Mouse (Mus musculus) left cerebral cortex, postnatal 4 days (tissue): ENCODE data around the gene Rapsn. TPM values are rescaled to one million over a fixed set of nuclear protein-coding genes. Genes with fewer than 3 reads are reported as not detected.
A peak's percentile ranks its signal among the peaks of the same experiment; 100 is the strongest.

ENCODE experiments used
- DNase-seq: peaks from one replicate; pipeline ENCODE4 v3.0.0-alpha.2; 2022
- intact Hi-C: fragments of 180-260 bp; cut with DNase I; formaldehyde crosslinking; loops from one replicate; pipeline ENCODE4 v1.15.1; 2025
- total RNA-seq, 2 experiments: library from RNA; stranded (reverse); gene quantifications; 2 replicates each; pipeline ENCODE4 v1.2.3; 2021

Rapsn gene
- total RNA-seq, 2 experiments from 2014 or later, result not detected

DNA sequence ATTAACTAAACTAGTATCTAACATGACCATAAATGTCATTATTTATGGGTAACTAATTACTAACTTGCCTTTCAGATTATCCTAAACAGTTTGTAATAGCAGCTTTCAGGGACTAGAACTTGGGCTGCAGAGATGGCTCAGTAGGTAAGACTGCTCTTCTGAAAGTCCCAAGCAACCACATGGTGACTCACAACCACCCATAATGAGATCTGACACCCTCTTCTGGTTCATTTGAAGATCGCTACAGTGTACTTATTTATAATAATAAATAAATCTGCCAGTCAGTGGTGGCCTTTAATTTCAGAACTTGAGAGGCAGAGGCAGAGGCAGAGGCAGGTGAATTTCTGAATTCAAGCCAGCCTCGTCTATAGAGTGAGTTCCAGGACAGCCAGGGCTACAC lies 17.3 kb downstream of the Rapsn start:
- intact Hi-C loops, result no loop called here
- DNase-seq, result no peak

DNA sequence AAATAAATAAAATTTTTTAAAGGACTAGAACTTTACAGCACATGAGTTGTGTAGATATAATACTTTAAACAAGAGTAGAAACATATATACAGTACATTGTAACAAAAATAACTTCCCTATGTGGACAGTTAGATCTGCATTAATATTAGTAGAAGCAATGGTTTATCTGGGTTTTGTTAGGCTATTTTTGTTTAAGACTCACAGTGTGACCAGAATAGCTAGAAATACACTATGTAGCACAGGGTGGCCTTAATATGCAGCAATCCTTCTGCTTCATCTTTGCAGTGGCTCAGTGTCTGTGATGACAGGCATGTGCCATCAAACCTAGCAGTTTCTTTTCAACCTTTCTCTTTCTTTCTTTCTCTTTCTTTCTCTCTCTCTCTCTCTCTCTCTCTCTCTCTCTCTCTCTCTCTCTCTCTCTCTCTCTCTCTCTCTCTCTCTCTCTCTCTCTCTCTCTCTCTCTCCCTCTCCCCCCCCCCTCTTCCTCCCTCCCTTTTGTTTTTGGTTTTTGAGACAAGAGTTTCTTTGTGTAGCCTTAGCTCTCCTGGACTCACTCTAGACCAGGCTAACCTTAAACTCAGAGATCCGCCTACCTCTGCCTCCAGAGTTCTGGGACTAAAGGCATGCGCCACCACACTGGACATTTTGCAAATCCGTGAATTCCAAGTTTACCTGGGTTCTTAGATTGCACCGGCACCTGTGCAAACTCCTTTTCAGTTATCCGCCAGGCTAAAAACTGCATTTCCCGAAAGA lies 17.9 kb downstream of the Rapsn start:
- no peak for DNase-seq
- intact Hi-C loops, result no loop called here

GRCm38 (mm10) chr2:91053934-91054382 lies 18.5 kb downstream of the Rapsn start, which contains the start of gene Psmc3:
Gene Psmc3, plus strand, starts transcription at chr2:91054009.
- intact Hi-C loops, result no loop called here
- DNase-seq, result peak; percentile 98

- DNase-seq, result no peak
- intact Hi-C loops, result loop anchor here (5.0 kb wide), 1 partner anchor 191 kb away; no protein-coding TSS in a partner anchor
Observed at GRCm38 (mm10) chr2:91058435-91058834, 23.0 kb downstream of the Rapsn start.

DNA sequence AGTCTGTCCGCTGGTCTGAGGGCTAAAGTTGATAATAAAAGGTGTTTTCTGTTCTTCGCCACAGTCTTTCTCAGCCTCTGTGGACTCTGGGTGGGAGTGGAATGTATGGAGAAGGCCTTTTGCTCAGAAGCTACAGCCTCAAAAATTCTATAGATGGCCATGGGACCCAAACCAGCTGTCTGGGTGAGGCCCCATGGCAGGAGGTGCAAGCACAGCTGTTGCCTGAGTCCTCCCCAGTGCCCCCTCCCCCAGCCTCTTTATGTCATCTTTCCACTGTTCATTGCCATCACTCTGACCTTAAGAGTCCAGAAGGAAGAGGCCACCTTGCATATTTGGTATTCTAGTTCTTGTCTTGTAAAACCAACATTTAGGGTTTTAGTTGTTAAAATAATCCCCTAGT lies 24.0 kb downstream of the Rapsn start:
- intact Hi-C loops, result loop anchor here (5.0 kb wide), 1 partner anchor 192 kb away; no protein-coding TSS in a partner anchor
- DNase-seq, result no peak

GRCm38 (mm10) chr2:91060544-91061355 lies 25.3 kb downstream of the Rapsn start:
- DNase-seq, result no peak
- intact Hi-C loops, result no loop called here

DNA sequence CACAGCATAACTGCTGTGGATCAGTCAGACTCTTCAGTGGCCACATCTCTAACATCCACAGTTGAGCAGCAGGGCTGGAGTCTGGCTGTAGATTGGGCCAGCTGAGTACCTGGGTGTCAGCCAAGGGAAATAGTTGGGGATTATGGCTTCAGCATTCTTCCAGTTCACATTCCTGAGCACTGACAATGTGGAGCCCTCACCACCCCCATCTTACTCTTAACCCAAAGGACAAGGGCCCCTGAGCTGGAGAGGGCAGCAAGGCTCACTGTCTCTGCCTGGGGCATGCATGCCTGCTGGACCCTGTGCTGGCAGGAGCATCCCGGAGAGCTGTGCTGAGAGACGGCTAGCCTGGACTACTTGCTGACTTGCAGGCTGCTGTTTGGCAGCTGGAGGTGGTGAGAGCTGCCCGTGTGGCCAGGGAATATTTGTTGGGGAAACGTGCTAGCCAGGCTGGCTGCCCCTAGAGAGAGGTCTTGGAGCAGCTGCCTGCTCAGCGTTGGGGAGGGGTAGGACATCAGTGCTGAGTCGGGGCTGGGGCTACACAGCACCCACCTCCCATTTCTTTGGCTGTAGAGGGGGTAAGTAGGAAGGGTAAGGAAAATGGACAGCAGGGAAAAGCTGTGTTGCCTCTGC lies 26.5 kb downstream of the Rapsn start:
- no peak for DNase-seq
- intact Hi-C loops, result no loop called here

- intact Hi-C loops, result no loop called here
- no peak for DNase-seq
Observed at GRCm38 (mm10) chr2:91062779-91063606, 27.6 kb downstream of the Rapsn start.

DNA sequence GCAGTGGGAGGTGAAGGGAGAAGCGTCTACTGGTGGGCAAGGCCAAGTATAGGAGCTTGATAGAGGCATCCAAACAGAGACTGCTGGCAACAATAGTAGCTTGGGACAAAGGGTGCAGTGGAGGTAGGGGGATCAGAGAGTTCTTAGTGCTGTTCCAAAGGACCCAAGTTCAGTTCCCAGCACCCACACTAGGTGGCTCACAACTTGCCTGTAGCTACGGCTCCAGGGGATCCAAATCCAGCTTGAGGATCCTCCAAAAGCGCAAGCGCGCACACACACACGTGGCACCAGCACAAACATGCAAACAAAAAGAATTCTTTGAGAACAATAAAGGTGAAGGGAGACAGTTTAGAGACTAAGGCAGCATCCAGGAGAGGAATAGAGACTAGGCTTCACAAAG lies 28.8 kb downstream of the Rapsn start:
- no peak for DNase-seq
- intact Hi-C loops, result no loop called here

- intact Hi-C loops, result no loop called here
- DNase-seq, result peak; percentile 68
Observed at GRCm38 (mm10) chr2:91065544-91065943, 30.1 kb downstream of the Rapsn start.

DNA sequence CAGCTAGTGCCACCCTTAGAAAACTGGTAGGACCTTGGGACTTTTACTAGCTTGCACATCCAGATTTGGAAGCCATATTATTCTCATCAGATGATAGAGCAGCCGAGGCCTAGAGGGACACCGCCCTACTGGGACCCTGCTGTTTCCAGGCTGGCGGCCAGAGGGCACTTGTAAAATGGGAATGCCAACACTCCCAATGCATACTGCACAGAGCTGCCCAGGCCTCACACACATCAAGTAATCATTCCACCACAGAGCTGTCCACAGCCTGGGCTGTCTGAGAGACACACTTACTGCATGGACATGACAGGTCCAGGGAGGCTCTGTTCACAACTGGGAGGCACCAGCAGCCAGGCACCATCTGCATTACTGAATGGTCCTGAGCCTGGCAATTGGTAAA lies 31.0 kb downstream of the Rapsn start:
- peak; percentile 43 for DNase-seq
- intact Hi-C loops, result no loop called here

DNA sequence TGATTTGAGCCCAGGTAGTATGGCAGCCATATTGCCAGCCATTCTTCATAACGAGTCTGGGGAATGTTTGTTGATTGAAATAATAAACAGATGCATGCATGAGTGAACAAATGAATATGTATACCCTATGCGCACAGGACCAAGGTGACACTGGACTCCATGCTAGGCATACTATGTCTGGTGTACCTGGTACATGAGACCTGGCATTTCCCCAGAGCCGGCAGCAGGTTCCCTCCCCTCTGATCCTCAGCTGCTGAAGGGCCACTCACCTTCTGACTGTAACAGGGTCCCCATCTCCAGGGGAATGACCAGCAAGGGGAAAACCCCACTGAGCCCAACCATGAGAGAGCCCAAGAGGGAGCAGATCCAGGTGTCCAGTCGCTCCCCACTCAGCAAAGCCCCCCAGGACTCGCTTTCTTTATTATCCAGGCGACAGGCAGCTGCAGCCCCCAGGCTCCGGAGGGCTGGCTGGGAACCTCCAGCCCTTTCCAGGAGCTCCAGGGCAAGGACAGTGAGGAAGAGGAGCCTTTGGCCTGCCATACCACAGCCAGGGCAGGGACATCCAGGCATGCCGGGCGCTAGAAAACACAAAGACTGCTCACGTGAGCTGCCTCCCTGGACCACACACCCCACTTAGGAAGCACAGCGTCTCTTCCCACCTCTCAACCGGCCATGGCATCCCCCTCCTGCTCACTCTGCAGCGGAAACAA lies 32.9 kb downstream of the Rapsn start:
- intact Hi-C loops, result no loop called here
- no peak for DNase-seq

GRCm38 (mm10) chr2:91068872-91069165 lies 33.4 kb downstream of the Rapsn start:
- DNase-seq, result no peak
- intact Hi-C loops, result no loop called here

GRCm38 (mm10) chr2:91069306-91070000 lies 34.0 kb downstream of the Rapsn start:
- no peak for DNase-seq
- intact Hi-C loops, result no loop called here

DNA sequence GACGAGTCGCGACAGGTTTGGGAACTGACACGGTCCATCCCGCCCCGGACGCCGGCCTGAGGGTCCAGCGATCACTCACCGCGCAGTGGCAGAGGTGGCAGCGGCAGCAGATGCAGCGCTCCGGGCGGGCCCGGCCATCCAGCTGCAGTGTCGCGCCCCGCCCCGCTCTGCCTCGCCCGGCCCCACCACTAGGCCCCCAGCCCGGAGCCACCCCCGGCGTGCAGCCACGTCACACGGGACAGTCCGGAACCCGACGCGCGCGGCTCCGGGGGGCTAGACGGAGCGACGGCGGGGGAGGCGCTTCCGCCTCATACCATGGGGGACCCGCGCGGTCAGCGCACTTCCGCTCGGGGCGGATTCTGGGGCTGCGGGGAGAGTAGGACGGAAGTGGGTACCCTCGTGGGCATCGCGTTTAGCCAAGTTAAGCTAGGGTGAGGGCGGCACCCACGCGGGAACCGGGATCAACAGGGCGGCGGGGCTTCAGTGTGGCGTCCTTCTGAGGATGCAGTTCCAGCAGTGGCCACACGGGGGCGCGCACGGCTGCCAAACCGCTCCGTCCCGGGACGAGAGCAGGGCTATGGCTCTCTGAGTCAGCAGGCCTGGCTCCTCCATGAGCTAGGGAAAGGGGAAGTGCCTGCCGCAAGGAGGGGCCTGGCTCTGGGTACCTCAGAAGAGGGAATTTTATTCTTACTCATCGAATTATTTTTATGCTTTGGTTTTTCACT lies 34.8 kb downstream of the Rapsn start, which contains the start of gene Slc39a13:
TSS of gene Slc39a13 (minus strand) at position 342 of the 725 bp plus-strand sequence.
- DNase-seq, result peak; percentile 97
- intact Hi-C loops, result loop anchor here (2.0 kb wide), 1 partner anchor 31 kb away; no protein-coding TSS in a partner anchor

- intact Hi-C loops, result loop anchor here (2.0 kb wide), 1 partner anchor 30 kb away; no protein-coding TSS in a partner anchor
- no peak for DNase-seq
Observed at GRCm38 (mm10) chr2:91071059-91071458, 35.6 kb downstream of the Rapsn start.

DNA sequence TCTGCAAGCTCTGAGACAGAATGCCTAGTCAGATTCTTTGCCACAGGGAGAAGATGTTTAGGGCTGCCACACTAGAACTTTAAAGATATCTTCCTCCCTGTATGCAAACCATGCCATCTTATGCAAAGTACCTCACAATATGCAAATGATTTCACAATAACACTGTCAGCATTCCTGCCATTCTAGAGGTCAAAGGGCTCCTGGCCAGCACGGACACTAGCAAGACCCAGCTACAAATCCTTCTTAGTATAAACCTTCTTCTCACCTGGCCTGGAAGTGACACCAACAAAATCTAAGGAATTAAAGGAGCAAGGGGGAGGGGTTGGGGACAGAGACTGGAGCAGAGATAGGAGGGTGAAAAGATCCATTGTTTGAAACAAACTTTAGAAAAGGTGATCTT lies 36.7 kb downstream of the Rapsn start:
- no peak for DNase-seq
- intact Hi-C loops, result no loop called here

- intact Hi-C loops, result no loop called here
- no peak for DNase-seq
Observed at GRCm38 (mm10) chr2:91077957-91078313, 42.5 kb downstream of the Rapsn start.
